Mouse (Mus musculus): ENCODE data around the gene Spatc1l. TPM values are rescaled to one million over a fixed set of nuclear protein-coding genes. Genes with fewer than 3 reads are reported as not detected.

The Spatc1l gene
- polyA plus RNA-seq (2015; fragmentation: Nextera tagmentation; extraction: Ambion mirVana), result not detected in 2 replicates

DNA sequence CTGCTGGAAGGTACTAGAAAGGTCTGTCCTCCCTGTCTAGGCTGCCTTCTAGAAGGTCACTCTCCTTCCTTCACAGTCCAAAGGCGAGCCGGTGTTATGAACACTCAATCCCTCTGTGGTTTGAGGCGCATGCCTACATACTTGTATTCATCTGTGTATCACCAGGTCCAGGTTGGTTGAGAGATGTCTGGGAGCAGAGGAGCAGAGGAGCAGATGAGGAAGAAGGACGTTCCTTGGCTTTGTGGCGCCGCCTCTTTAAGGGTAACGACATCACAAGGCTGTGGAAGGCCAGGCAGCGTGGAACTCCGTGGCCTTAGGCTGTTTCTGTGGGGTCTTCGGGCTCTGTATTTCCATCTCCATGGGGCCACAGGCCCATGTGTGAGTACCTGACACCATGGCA, at the start of gene Spatc1l:
Gene Spatc1l, plus strand, starts transcription at position 301 of the 400 bp plus-strand sequence.
- WGBS (ENCODE audit: insufficient replicate concordance), result 76% methylated on average over 10 of the region's 10 CpGs
- ATAC-seq (ENCODE audit: low read depth) (no peak), DNase-seq (no peak)
- H3K9me3 ChIP-seq (replicated peaks), result no peaks in the 10 kb centered on the region
- H3K4me3 ChIP-seq (replicated peaks), result no peak within 1 kb of the TSS
- no peak within 1 kb of the TSS for H3K27ac ChIP-seq
- no peaks in the 10 kb centered on the region for H3K27me3 ChIP-seq
- no peaks in the 10 kb centered on the region for H3K4me1 ChIP-seq (replicated peaks)
- no peak within 1 kb of the TSS for H3K9ac ChIP-seq
- no peak within 1 kb of the TSS for H3K4me2 ChIP-seq
- no peaks in the 10 kb centered on the region for H3K36me3 ChIP-seq

DNA sequence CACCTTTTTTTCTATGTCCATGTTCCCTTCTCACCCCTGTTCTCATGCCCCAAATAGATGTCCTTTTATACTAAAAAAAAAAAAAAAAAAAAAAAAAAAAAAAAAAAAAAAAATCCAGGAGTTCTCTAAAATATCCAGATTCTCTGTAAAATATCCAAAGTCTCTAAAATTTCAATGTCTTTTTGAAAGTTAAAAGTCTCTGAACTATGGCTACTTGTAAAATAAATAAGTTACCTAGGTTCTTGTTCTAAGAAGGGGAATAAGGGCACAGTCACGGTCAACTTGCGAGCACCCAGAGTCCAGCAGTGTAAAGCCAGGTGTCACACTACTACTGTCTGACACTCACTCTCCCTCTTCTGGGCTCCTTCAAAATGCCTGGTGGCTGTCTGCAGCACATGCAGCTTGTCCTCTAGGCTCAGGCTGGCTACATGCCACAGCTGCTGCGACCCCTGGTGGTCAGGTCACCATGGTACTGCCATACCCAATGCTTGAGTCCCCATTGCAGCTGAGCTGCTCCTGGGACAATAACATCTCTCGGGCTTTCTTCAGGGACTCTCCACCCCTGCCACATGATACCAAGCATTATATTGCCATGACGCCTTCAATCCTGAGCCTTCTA, 49.0 kb upstream of the Spatc1l start:
- Histone ChIP-seq H3K4me1 (replicated peaks) (no peaks in the 10 kb centered on the region; the same call in 1 of the 2 replicates), H3K27me3 (no peaks in the 10 kb centered on the region), H3K9me3 (replicated peaks) (no peaks in the 10 kb centered on the region), H3K4me2 (no peak overlapping the region), H3K4me3 (replicated peaks) (no peak overlapping the region), H3K36me3 (peaks cover 65% of the 10 kb centered on the region), H3K9ac (no peak overlapping the region), H3K27ac (no peak overlapping the region)
- ATAC-seq (ENCODE audit: low read depth) (peak; percentile 81), DNase-seq (peak; percentile 62)
- WGBS (ENCODE audit: insufficient replicate concordance), result 36% methylated on average over 5 of the region's 5 CpGs

DNA sequence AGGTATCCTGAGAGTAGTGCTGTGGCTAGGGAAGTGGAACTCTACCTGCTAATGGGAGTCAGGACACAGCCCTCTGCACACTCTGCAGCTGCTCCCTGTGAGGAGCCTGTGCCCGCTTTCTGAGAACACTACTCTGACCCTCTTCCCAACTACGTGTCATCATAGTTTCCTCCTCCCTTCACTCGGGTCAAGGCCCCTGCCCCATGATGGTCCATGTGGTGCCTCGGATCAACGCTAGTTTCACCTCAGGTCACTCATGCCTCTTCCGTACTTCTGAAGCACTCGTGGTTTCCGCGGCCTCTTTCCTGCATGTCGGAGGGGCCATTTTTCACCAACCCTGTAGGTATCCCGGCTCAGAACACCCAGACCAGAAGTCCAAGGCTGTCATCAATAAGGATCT, 31.1 kb upstream of the Spatc1l start:
- DNase-seq (no peak), ATAC-seq (ENCODE audit: low read depth) (no peak; the same call in 1 of the 2 replicates)
- H3K36me3 ChIP-seq, result peaks cover 26% of the 10 kb centered on the region
- H3K9me3 ChIP-seq (replicated peaks), result no peaks in the 10 kb centered on the region
- peak overlapping the region; percentile 61 for H3K9ac ChIP-seq
- H3K4me1 ChIP-seq (replicated peaks), result peaks cover 28% of the 10 kb centered on the region
- peak overlapping the region; percentile 43; the same call in 1 of the 2 replicates for H3K27ac ChIP-seq
- peak overlapping the region; percentile 98 for H3K4me2 ChIP-seq
- under 1% methylated on average over 11 of the region's 11 CpGs for WGBS (ENCODE audit: insufficient replicate concordance)
- H3K4me3 ChIP-seq (replicated peaks), result peak overlapping the region; percentile 76
- H3K27me3 ChIP-seq, result no peaks in the 10 kb centered on the region

DNA sequence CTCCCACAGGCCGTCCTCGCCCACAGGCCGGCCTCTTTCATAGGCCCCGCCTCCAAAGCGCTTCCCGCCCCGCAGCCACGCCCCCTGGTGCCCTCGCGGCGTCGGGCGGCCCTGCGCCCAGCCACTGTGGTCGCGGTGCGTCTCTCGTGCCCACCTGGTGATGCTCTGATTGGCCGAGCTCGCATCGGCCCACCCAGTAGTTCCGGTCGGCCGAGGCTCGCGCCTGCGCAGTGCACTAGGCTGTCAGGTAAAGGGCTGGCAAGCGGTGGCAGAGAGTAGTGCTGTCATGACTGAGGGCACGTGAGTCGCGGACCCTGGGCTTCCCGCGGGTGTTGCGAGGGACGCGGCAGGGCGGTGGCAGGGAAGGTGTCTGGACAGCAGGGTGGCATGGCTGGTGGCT, 30.7 kb upstream of the Spatc1l start, which contains the start of gene Lss:
Gene Lss, plus strand, starts transcription at position 214 of the 400 bp plus-strand sequence.
- DNase-seq, result peak; percentile 97
- Histone ChIP-seq H3K36me3 (peaks cover 30% of the 10 kb centered on the region), H3K4me1 (replicated peaks) (peaks cover 28% of the 10 kb centered on the region), H3K27ac (peak within 1 kb of the TSS; percentile 77), H3K4me2 (peak within 1 kb of the TSS; percentile 98), H3K9ac (peak within 1 kb of the TSS; percentile 82), H3K27me3 (no peaks in the 10 kb centered on the region), H3K9me3 (replicated peaks) (no peaks in the 10 kb centered on the region), H3K4me3 (replicated peaks) (peak within 1 kb of the TSS; percentile 76)
- ATAC-seq (ENCODE audit: low read depth), result peak; percentile 99
- WGBS (ENCODE audit: insufficient replicate concordance), result under 1% methylated on average over 37 of the region's 37 CpGs

DNA sequence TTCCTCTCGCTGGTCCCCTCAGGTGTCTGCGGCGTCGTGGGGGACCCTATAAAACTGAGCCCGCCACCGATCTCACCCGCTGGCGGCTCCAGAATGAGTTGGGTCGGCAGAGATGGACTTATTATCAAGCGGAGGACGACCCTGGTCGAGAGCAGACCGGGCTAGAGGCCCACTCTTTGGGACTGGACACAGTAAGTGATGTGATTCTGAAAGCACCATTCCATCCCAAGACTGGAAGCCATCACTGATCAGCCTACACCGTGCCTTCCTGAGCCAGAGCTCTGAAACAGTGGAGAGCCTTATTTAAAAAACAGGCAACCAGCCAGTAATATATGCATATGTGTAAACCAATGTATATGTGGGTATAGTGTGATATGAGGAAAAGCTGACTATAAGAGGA, 30.2 kb upstream of the Spatc1l start:
- Histone ChIP-seq H3K27ac (peak overlapping the region; percentile 77), H3K4me2 (peak overlapping the region; percentile 98), H3K4me1 (replicated peaks) (peaks cover 28% of the 10 kb centered on the region), H3K9ac (peak overlapping the region; percentile 82), H3K9me3 (replicated peaks) (no peaks in the 10 kb centered on the region), H3K36me3 (peaks cover 34% of the 10 kb centered on the region), H3K27me3 (no peaks in the 10 kb centered on the region), H3K4me3 (replicated peaks) (peak overlapping the region; percentile 76)
- ATAC-seq (ENCODE audit: low read depth) (no peak), DNase-seq (no peak)
- 5% methylated on average over 14 of the region's 14 CpGs for WGBS (ENCODE audit: insufficient replicate concordance)

DNA sequence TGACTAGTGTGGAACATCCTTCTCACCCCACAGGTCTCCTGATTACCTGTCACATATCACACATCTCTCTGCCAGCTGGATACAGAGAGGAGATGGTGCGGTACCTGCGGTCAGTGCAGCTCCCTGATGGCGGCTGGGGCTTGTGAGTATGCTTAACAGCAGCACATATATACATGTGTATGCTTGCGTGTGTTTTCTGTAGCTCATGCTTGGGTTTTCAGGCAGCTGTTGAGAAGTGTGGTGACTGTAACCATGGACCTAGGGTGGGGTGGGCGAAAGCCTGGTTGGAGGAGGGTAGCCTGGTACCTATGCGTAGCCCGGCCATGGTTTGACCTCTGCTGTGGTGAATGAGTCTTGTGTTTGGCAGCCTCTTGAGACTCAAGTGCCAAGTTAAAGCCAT, 26.5 kb upstream of the Spatc1l start:
- Histone ChIP-seq H3K4me3 (replicated peaks) (no peak overlapping the region), H3K27ac (no peak overlapping the region), H3K36me3 (peaks cover 69% of the 10 kb centered on the region), H3K4me2 (no peak overlapping the region), H3K9ac (no peak overlapping the region), H3K27me3 (no peaks in the 10 kb centered on the region), H3K9me3 (replicated peaks) (no peaks in the 10 kb centered on the region), H3K4me1 (replicated peaks) (peaks cover 23% of the 10 kb centered on the region)
- WGBS (ENCODE audit: insufficient replicate concordance), result 91% methylated on average over 7 of the region's 7 CpGs
- no peak for ATAC-seq (ENCODE audit: low read depth)
- no peak for DNase-seq

DNA sequence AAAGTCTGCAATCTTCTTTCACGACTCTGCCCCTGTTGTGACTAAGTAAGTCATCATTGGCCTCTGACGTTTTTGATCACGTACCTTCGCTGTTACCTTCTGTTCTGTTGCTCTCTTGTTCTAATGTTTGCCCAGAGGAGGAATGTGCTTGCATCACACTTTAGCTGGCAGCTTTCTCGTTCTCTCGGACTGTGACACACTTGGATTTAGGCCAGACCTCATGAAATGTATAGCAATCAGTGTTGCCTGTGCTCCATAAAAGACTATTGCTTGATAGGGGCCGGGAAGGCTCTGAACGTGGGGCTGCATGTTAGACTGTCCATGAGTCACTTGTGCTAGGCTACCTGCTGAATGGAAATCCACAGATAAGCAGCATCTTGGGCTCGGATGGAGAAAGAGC, 24.5 kb upstream of the Spatc1l start:
- no peak overlapping the region for H3K4me3 ChIP-seq (replicated peaks)
- no peaks in the 10 kb centered on the region for H3K27me3 ChIP-seq
- peaks cover 5% of the 10 kb centered on the region for H3K4me1 ChIP-seq (replicated peaks)
- ATAC-seq (ENCODE audit: low read depth) (no peak), DNase-seq (no peak)
- H3K27ac ChIP-seq, result no peak overlapping the region
- no peaks in the 10 kb centered on the region for H3K9me3 ChIP-seq (replicated peaks)
- peaks cover 90% of the 10 kb centered on the region for H3K36me3 ChIP-seq
- WGBS (ENCODE audit: insufficient replicate concordance), result 71% methylated on average over 9 of the region's 9 CpGs
- no peak overlapping the region for H3K9ac ChIP-seq
- H3K4me2 ChIP-seq, result no peak overlapping the region

DNA sequence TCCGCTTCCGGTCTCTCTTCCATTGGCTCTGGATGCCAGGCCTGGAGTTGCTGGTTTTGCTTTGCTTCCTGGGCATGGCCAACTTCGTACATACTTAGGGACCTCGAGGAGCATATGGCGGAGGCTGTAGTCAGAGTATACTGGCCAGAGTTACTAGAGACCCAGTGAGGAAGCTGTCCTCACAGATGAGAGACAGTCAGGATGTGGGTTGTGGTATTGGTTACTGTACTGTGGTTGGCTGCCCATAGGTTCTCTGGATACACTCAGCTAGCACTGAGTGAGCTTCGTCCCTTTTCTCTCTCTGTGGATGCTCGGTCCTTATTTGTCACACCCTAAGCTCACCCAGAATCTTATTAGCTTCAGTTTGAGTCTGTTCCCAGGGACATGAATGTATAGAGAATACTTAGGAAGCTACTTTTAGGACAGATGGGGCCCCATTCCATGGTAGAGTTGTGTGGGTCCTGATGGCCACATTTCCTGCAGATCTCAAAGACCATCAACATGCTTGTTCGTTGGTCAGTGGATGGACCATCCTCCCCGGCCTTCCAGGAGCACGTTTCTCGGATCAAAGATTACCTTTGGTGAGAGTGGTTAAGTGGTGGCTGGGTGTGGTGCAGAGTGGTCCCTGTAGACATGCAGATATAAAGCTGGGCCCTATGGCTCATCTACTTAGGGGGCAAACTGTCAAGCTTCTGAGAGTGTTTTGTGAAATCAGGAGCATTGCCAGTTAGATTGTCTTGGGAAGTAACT, 20.6 kb upstream of the Spatc1l start:
- 56% methylated on average over 11 of the region's 11 CpGs for whole genome bisulfite sequencing (ENCODE audit: insufficient replicate concordance)
- Histone ChIP-seq H3K4me3 (replicated peaks) (no peak overlapping the region), H3K9ac (no peak overlapping the region), H3K4me2 (no peak overlapping the region), H3K27ac (no peak overlapping the region), H3K27me3 (no peaks in the 10 kb centered on the region), H3K36me3 (peaks cover 94% of the 10 kb centered on the region), H3K9me3 (replicated peaks) (no peaks in the 10 kb centered on the region), H3K4me1 (replicated peaks) (no peaks in the 10 kb centered on the region)
- DNase-seq (no peak), ATAC-seq (ENCODE audit: low read depth) (no peak)

DNA sequence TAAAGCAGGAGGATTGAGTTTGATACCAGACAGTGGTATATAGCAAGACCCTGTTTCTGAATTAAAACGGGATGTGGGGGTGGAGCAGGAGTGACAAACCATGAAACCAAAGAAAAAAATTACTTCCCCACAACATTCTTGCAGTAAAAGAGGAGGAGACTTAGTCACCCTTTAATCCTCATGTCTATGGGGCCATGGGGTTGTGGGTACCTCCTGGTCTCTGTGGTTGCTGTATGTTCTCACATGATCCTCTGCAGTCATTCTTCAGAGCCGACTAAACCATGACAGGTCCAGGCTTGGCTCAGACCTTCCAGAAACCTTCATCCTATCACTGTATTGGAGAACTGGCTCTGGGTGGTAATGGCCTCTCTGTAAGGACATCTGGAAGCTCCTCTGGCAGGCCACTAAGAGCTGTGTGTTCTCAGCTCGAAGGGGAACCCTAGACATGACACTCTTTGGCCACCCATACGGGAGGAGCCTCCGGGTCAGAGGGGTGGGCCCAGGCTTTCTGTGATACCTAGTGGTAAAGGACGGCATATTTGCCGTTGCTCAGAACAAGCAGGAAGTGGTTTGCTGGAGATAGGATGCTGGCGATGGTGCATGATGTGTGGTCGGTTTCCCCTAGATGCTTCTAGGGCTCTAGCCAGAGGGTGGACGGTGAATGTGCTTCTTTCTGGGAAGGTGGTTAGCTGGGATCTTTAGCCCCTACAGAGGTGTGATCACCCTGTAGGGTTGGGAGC, 19.3 kb upstream of the Spatc1l start:
- ATAC-seq (ENCODE audit: low read depth) (no peak), DNase-seq (no peak)
- 39% methylated on average over 10 of the region's 10 CpGs for WGBS (ENCODE audit: insufficient replicate concordance)
- no peaks in the 10 kb centered on the region for H3K4me1 ChIP-seq (replicated peaks)
- no peak overlapping the region for H3K4me2 ChIP-seq
- H3K9ac ChIP-seq, result no peak overlapping the region
- H3K4me3 ChIP-seq (replicated peaks), result no peak overlapping the region
- H3K27me3 ChIP-seq, result no peaks in the 10 kb centered on the region
- peaks cover 95% of the 10 kb centered on the region for H3K36me3 ChIP-seq
- no peak overlapping the region for H3K27ac ChIP-seq
- H3K9me3 ChIP-seq (replicated peaks), result no peaks in the 10 kb centered on the region

DNA sequence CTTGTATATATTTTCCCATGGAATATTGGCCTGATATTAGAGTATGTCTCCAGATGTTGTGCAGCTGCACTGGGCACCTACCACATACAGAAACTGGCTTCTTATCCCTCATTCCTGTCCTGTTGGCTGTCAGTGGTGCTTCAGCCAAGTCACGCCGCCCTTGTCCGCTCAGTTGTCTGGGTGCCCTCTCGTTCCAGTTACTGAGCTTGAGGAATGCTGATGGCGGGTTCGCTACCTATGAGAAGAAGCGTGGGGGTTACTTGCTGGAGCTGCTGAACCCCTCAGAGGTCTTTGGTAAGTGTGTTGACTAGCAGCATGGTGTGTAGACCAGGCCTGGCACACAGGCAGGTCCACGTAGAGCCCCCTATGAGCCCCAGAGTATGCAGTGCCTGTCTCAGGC, 15.5 kb upstream of the Spatc1l start:
- 89% methylated on average over 8 of the region's 8 CpGs for WGBS (ENCODE audit: insufficient replicate concordance)
- no peak overlapping the region for H3K9ac ChIP-seq
- H3K4me2 ChIP-seq, result no peak overlapping the region
- no peak for DNase-seq
- H3K36me3 ChIP-seq, result peaks cover 91% of the 10 kb centered on the region
- H3K4me1 ChIP-seq (replicated peaks), result no peaks in the 10 kb centered on the region
- no peak for ATAC-seq (ENCODE audit: low read depth)
- no peak overlapping the region for H3K4me3 ChIP-seq (replicated peaks)
- no peaks in the 10 kb centered on the region for H3K27me3 ChIP-seq
- H3K9me3 ChIP-seq (replicated peaks), result no peaks in the 10 kb centered on the region
- H3K27ac ChIP-seq, result no peak overlapping the region

DNA sequence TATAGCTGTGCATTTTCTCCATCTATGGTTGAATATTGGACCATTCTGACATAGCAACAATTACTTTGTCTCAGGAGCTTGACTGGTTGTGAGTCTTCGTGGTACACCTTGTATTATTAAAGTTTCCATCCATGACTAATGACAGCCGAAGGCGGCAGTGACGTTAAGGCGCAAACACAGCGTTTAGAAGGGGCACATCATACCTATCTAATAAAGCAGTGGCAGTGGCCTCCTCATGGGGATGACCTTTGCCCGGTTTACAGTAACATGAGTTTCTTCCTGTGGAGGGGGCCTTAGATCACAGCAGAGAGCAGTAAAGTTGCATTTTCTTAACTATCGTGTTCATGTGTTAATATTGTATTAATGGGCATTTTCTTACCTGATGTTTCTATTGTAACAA, 13.9 kb upstream of the Spatc1l start:
- H3K27ac ChIP-seq, result no peak overlapping the region
- H3K9ac ChIP-seq, result no peak overlapping the region
- H3K9me3 ChIP-seq (replicated peaks), result no peaks in the 10 kb centered on the region
- ATAC-seq (ENCODE audit: low read depth) (no peak), DNase-seq (no peak)
- H3K27me3 ChIP-seq, result no peaks in the 10 kb centered on the region
- H3K36me3 ChIP-seq, result peaks cover 90% of the 10 kb centered on the region
- no peak overlapping the region for H3K4me2 ChIP-seq
- H3K4me1 ChIP-seq (replicated peaks), result no peaks in the 10 kb centered on the region
- 86% methylated on average over 8 of the region's 8 CpGs for WGBS (ENCODE audit: insufficient replicate concordance)
- no peak overlapping the region for H3K4me3 ChIP-seq (replicated peaks)
